Mouse (Mus musculus): ENCODE data around the gene Nsf.

- TF ChIP-seq CTCF (IDR thresholded peaks at IDR 0.05; ENCODE audit: low read depth, low read length), result no peak
- TF ChIP-seq POLR2A (IDR thresholded peaks at IDR 0.05; ENCODE audit: insufficient read depth, low read length), result no peak
Observed at GRCm38 (mm10) chr11:103916807-103917206, 37.0 kb downstream of the Nsf start.

All from ES-Bruce4 (cell line).